14 mouse cellular contexts compared by ENCODE assay signal in the genomic region with DNA sequence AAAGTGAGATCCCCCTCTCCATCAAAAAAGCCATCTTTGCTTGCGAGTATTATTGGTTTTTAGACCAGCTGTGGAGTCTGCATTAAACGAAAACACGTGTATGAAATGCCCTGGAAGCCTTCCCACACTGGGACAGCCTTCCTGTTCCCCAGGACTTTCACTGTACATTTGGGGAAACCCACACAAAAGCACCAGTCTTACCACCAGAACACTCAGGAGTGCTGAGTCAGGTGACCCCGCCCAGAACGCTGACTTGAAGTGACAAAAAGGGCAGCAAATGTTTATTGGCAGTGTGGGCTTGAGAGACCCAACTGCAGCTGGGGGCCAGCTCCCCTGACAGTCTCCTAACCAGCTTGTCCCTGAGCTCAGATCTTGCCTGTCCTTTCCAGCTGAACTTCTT. TPM values are rescaled to one million over a fixed set of nuclear protein-coding genes. Genes with fewer than 3 reads are reported as not detected.
DNase-seq lines count a peak whose midpoint lies in the region; ATAC-seq and TF ChIP-seq lines count a peak whose summit lies in the region.
"Had no signal": no experiment of that assay in that cellular context is flagged by ENCODE, and none has a peak within 500 bp of the region (broad histone marks: within the 10 kb centered on the region; RNA-seq: fewer than 3 reads in every experiment).

No protein-coding gene starts in this region.

- intact Hi-C loops in gastrocnemius, adult 2 months (cut with DNase I): no loop called here

- 71% methylated on average over 5 of the region's 5 CpGs for WGBS in midbrain, embryonic 11.5 days
- 69% methylated on average over 5 of the region's 5 CpGs for WGBS in midbrain, embryonic 15.5 days

- no peak overlapping the region for H3K27ac ChIP-seq in midbrain, embryonic 11.5 days (ENCODE audit: low read depth, low read length)
- no peak overlapping the region for H3K27ac ChIP-seq in midbrain, embryonic 15.5 days
- H3K27ac ChIP-seq in gastrocnemius, adult 2 months: no peak overlapping the region
- H3K27ac ChIP-seq: kidney, postnatal 0 days; midbrain, embryonic 12.5 days had no signal

- TF ChIP-seq CTCF in gastrocnemius, adult 2 months (IDR thresholded peaks at IDR 0.05): no peak

- H3K36me3 ChIP-seq in midbrain, embryonic 11.5 days (ENCODE audit: control insufficient read depth, insufficient read depth, low read length): no peaks in the 10 kb centered on the region
- H3K36me3 ChIP-seq in midbrain, embryonic 15.5 days (replicated peaks): no peaks in the 10 kb centered on the region
- H3K36me3 ChIP-seq: midbrain, embryonic 12.5 days had no signal

- H3K4me3 ChIP-seq in midbrain, embryonic 11.5 days (ENCODE audit: low read depth, low read length): no peak overlapping the region
- H3K4me3 ChIP-seq in midbrain, embryonic 15.5 days: no peak overlapping the region
- no peak overlapping the region for H3K4me3 ChIP-seq in gastrocnemius, adult 2 months
- H3K4me3 ChIP-seq: midbrain, embryonic 12.5 days had no signal

- H3K27me3 ChIP-seq in midbrain, embryonic 11.5 days (ENCODE audit: control insufficient read depth, insufficient read depth, low read length): no peaks in the 10 kb centered on the region
- no peaks in the 10 kb centered on the region for H3K27me3 ChIP-seq in midbrain, embryonic 15.5 days (replicated peaks)
- H3K27me3 ChIP-seq: midbrain, embryonic 12.5 days had no signal

- ATAC-seq in midbrain, embryonic 11.5 days (ENCODE audit: low FRiP score): no peak
- ATAC-seq in midbrain, embryonic 15.5 days (replicated peaks): no peak
- peak; percentile 50; the same call in 1 of the 2 replicates for ATAC-seq in megakaryocyte progenitor cell, adult 5-6 weeks (replicated peaks; ENCODE audit: poor library complexity)
- ATAC-seq: hindbrain, embryonic 16.5 days; lung, postnatal 0 days had no signal

- H3K9ac ChIP-seq in midbrain, embryonic 11.5 days (ENCODE audit: low read length): no peak overlapping the region
- H3K9ac ChIP-seq in midbrain, embryonic 15.5 days: no peak overlapping the region
- H3K9ac ChIP-seq: midbrain, embryonic 12.5 days had no signal

- DNase-seq in midbrain, embryonic 11.5 days (ENCODE audit: low spot score, missing footprints): peak; percentile 81
- DNase-seq in c-Kit-negative CD71-positive TER-119-positive erythroid progenitor cells, embryonic 14.5 days (ENCODE audit: low read depth, low spot score): peak; percentile 15
- DNase-seq in induced T-regulatory cell, adult 2 months (ENCODE audit: low read depth): peak; percentile 29
- DNase-seq in left cerebral cortex, adult 18-20 months (ENCODE audit: low spot score in 2 of 2): no peak
- no peak for DNase-seq in gastrocnemius, adult 2 months
- DNase-seq: adrenal gland, postnatal 14 days; layer of hippocampus, adult 9-11 months; thymus, postnatal 25 days had no signal

- peaks cover 8% of the 10 kb centered on the region; the same call in 1 of the 2 replicates for H3K4me1 ChIP-seq in midbrain, embryonic 11.5 days (ENCODE audit: control insufficient read depth, insufficient read depth, low read length)
- peaks cover 16% of the 10 kb centered on the region for H3K4me1 ChIP-seq in midbrain, embryonic 15.5 days

- H3K9me3 ChIP-seq in midbrain, embryonic 11.5 days (ENCODE audit: control insufficient read depth, low read length): no peaks in the 10 kb centered on the region; the same call in 1 of the 2 replicates
- no peaks in the 10 kb centered on the region for H3K9me3 ChIP-seq in midbrain, embryonic 15.5 days

- no peak overlapping the region for H3K4me2 ChIP-seq in midbrain, embryonic 11.5 days
- no peak overlapping the region for H3K4me2 ChIP-seq in midbrain, embryonic 15.5 days
- H3K4me2 ChIP-seq: midbrain, embryonic 12.5 days had no signal

RNA-seq across cellular contexts. Expression of a gene that starts 0.9 kb away (rescaled TPM):
- 560 and 573 TPM in 2 replicates for polyA plus RNA-seq in midbrain, embryonic 11.5 days (2014; fragmentation: Nextera tagmentation; extraction: Ambion mirVana)
- polyA plus RNA-seq in midbrain, embryonic 15.5 days (2015; fragmentation: Nextera tagmentation; extraction: Ambion mirVana): 591 and 622 TPM in 2 replicates
- total RNA-seq in megakaryocyte progenitor cell, adult 5-6 weeks (2015): 54.4 and 56.4 TPM in 2 replicates
- 37.2 and 37.6 TPM in 2 replicates for total RNA-seq in megakaryocyte progenitor cell, adult 5-6 weeks (2017)
- total RNA-seq in left cerebral cortex, adult 18-20 months (2021): 100 to 1,000 TPM; 347 to 373 TPM
- 100 to 1,000 TPM in 1 of 2 experiments, 10 to 100 TPM in 1; 86.1 to 122 TPM for total RNA-seq in gastrocnemius, adult 2 months (2021)

Comparison
In these comparisons a context has a peak if more than half of its experiments do, and no peak if none do; other contexts are left out.
1. DNase-seq: peak in midbrain, embryonic 11.5 days (single experiment), c-Kit-negative CD71-positive TER-119-positive erythroid progenitor cells, embryonic 14.5 days (single experiment) and induced T-regulatory cell, adult 2 months (single experiment); none in left cerebral cortex, adult 18-20 months (0 of 2) and gastrocnemius, adult 2 months (single experiment).